Mouse (Mus musculus) C3H10T1/2 (cell line): ENCODE results near the gene Hapln3. TPM values are rescaled to one million over a fixed set of nuclear protein-coding genes. Genes with fewer than 3 reads are reported as not detected.

Experiments
- polyA plus RNA-seq, 2 experiments: library from polyadenylated mRNA; unstranded; fragments of >200 nt; fragmentation: generic; extraction: Trizol; gene quantifications; one replicate each; pipeline ENCODE4 v1.2.1; 2012; ENCODE audit warnings: missing spikeins in 2 of 2

Hapln3 gene
- polyA plus RNA-seq: under 1 TPM in 1 of 2 experiments, not detected in 1; 0.13 TPM

GRCm38 (mm10) chr7:79130843-79131444 is at the start of gene Hapln3:
Hapln3 (minus strand) TSS chr7:79131018.

GRCm38 (mm10) chr7:79148711-79149266 is 18.0 kb upstream of the Hapln3 start, which contains the start of gene Mfge8:
Mfge8 (minus strand) TSS chr7:79149060.

Other genes with a start within 250 kb of the Hapln3 start
- 10 to 100 TPM; 28.1 to 38.9 TPM for gene Aen, start 235.2 kb downstream of the Hapln3 start, polyA plus RNA-seq
- gene Isg20, start 217.6 kb downstream of the Hapln3 start, polyA plus RNA-seq: 10 to 100 TPM in 1 of 2 experiments, 1 to 10 TPM in 1; 6.7 to 10.4 TPM
- not detected for gene Acan, start 77.5 kb downstream of the Hapln3 start, polyA plus RNA-seq
- gene Mfge8, start 18.0 kb upstream of the Hapln3 start, polyA plus RNA-seq: 100 to 1,000 TPM; 249 to 347 TPM
- 10 to 100 TPM in 1 of 2 experiments, 1 to 10 TPM in 1; 3.4 to 12.7 TPM for gene Abhd2, start 142.2 kb upstream of the Hapln3 start, polyA plus RNA-seq